Mouse (Mus musculus) lung, adult 18-20 months (tissue): ENCODE measurements around the gene Timm29.
A peak's percentile ranks its signal among the peaks of the same experiment; 100 is the strongest.
"Not testable (repeated sequence)": the region's sequence is repeated elsewhere in the genome, so short reads cannot be mapped to it uniquely, and the experiment has no call there.

Experiments
- DNase-seq, 2 experiments: peaks; one replicate each; pipeline ENCODE4 v3.0.0; 2022; ENCODE audit warnings: mixed read lengths in 2 of 2

The Timm29 gene

GRCm38 (mm10) chr9:21585401-21585800 lies 7.1 kb upstream of the Timm29 start:
- no peak for DNase-seq

- no peak for DNase-seq
Measured at GRCm38 (mm10) chr9:21587678-21588349, 4.7 kb upstream of the Timm29 start.

GRCm38 (mm10) chr9:21588350-21588749 lies 4.2 kb upstream of the Timm29 start:
- DNase-seq = no peak

GRCm38 (mm10) chr9:21589538-21589937 lies 3.0 kb upstream of the Timm29 start:
- DNase-seq = no peak

GRCm38 (mm10) chr9:21591127-21591830 lies 1.2 kb upstream of the Timm29 start:
- no peak for DNase-seq

- no peak for DNase-seq
Measured at GRCm38 (mm10) chr9:21591831-21592702, 455 bp upstream of the Timm29 start.

GRCm38 (mm10) chr9:21593122-21593721 lies 700 bp downstream of the Timm29 start:
- DNase-seq = peak; percentile 48

- DNase-seq = not testable (repeated sequence)
Measured at GRCm38 (mm10) chr9:21594350-21594749, 1.8 kb downstream of the Timm29 start.

- DNase-seq = no peak
Measured at GRCm38 (mm10) chr9:21594838-21595237, 2.3 kb downstream of the Timm29 start.

- peak in 1 of 2 experiments; percentile 21 for DNase-seq
Measured at GRCm38 (mm10) chr9:21598198-21598597, 5.7 kb downstream of the Timm29 start.

- no peak for DNase-seq
Measured at GRCm38 (mm10) chr9:21600186-21600585, 7.7 kb downstream of the Timm29 start.

- DNase-seq = no peak
Measured at GRCm38 (mm10) chr9:21601073-21601472, 8.6 kb downstream of the Timm29 start.

- peak; percentile 62 to 73 for DNase-seq
Measured at GRCm38 (mm10) chr9:21601722-21602399, 9.3 kb downstream of the Timm29 start.

GRCm38 (mm10) chr9:21604119-21604518 lies 11.6 kb downstream of the Timm29 start:
- no peak for DNase-seq

GRCm38 (mm10) chr9:21605865-21606264 lies 13.3 kb downstream of the Timm29 start:
- no peak for DNase-seq

- DNase-seq = no peak
Measured at GRCm38 (mm10) chr9:21606648-21607047, 14.1 kb downstream of the Timm29 start.

- peak; percentile 81 to 84 for DNase-seq
Measured at GRCm38 (mm10) chr9:21609861-21610260, 17.3 kb downstream of the Timm29 start.

GRCm38 (mm10) chr9:21614864-21615616 lies 22.5 kb downstream of the Timm29 start:
- no peak for DNase-seq

GRCm38 (mm10) chr9:21615617-21616231 lies 23.2 kb downstream of the Timm29 start, which contains the start of gene Smarca4:
Gene Smarca4, plus strand, starts transcription at chr9:21616169.
- peak; percentile 99 for DNase-seq

- DNase-seq = peak; percentile 87 to 88
Measured at GRCm38 (mm10) chr9:21616232-21616781, 23.8 kb downstream of the Timm29 start.

- DNase-seq = no peak
Measured at GRCm38 (mm10) chr9:21617066-21617465, 24.5 kb downstream of the Timm29 start.
